Mouse (Mus musculus) macrophage (primary cell): ENCODE results near the gene Zfp846. TPM values are rescaled to one million over a fixed set of nuclear protein-coding genes. Genes with fewer than 3 reads are reported as not detected.
A peak's percentile ranks its signal among the peaks of the same experiment; 100 is the strongest.
"Not testable (repeated sequence)": the region's sequence is repeated elsewhere in the genome, so short reads cannot be mapped to it uniquely, and the experiment has no call there.

Source experiments
- H3K27ac ChIP-seq: fragments of 350-480 bp; formaldehyde crosslinking; 2 replicates; pipeline ENCODE4 v1.9.0; 2021
- H3K36me3 ChIP-seq: fragments of 350-480 bp; formaldehyde crosslinking; 2 replicates; pipeline ENCODE4 v1.9.0; 2021; ENCODE audit errors: inconsistent target
- H3K4me3 ChIP-seq: fragments of 350-480 bp; formaldehyde crosslinking; 2 replicates; pipeline ENCODE4 v1.9.0; 2021; ENCODE audit errors: inconsistent target
- H3K79me2 ChIP-seq: fragments of 350-480 bp; formaldehyde crosslinking; 2 replicates; pipeline ENCODE4 v1.9.0; 2021; ENCODE audit errors: inconsistent target
- WGBS: methylation state at CpG from one replicate; pipeline ENCODE4 v1.1.7; 2026; ENCODE audit warnings: inconsistent platforms; ENCODE audit not compliant: missing documents; 5-methylcytosine and 5-hydroxymethylcytosine counted together
- polyA plus RNA-seq: library from polyadenylated mRNA; stranded (reverse); fragments of 250-400 nt; gene quantifications from 3 replicates; pipeline ENCODE4 v1.2.4, GENCODE M21; 2018; ENCODE audit warnings: inconsistent platforms

The Zfp846 gene
- polyA plus RNA-seq, 1 experiment from 2014 or later: 7.6 TPM

DNA sequence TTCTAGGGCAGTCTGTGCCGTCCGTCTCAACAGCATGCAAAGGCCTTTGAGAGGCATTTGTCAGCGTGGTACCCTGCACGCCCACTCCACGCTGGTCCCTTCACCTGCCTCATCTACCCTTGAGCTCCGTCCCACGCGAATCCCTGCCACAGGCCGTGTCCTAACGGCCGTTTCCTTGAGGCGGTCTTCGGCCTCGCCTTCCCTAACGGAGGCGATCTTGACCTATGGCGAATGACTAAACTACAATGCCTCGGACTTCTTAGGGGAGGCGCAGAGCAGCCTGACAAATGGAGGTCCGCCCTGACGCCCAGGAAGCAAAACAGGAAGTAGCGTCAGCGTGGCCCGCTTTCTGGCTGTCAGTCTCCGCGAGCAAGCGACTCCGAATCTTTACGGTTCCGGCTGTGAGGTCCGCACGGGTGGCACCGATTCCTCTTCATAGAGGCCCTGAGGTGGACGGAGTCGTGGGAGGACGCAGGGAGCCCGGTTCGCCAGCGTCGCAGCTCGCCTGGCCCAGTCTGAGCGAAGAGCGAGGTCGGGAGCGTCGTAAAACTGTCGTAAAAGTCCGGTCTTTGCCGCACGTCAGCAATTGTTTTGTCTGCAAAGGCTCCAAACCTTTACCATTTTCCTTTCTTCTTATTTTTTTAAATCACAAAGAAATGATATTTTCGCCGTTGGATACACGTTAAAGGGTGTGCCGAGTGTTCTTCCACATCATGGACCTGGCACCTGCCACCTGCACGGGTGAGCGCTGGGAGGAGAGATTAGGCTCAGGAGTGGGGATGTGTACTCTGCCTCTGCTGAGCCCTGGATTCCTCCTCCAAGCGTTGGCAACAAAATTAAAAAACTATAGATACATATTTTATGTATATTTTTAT lies 26.2 kb downstream of the Zfp846 start:
- under 1% methylated on average over 57 of the region's 57 CpGs for WGBS

DNA sequence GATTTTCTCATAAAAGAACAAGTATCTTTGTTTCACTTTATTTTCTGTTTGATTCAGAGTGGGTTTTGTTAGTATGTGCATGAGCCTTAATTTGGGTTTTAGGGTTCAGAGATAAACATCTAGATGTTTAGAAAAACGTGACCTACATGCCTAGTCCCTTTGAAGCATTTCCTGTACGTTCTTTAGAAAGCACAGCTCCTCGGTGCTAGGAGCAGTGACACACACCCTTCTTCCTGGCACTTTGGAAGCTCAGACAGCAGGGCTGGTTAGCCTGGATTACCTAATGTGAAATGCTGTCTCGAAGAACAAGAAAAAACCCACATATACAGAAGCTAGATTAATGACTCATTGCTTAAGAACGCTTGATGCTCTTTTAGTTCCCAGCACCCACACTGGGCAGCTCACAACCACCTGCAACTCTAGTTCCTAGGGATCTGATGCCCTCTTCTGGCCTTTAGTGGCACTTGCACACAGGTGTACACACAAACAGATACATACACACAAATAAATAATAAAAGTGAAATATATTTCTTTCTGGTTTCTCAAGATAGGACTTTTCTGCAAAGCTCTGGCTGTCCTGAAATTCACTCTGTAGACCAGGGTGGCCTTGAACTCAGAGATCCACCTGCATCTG lies 28.9 kb downstream of the Zfp846 start:
- WGBS: 93% methylated on average over 5 of the region's 5 CpGs
- Histone ChIP-seq H3K36me3 (no peaks in the 10 kb centered on the region), H3K27ac (no peak overlapping the region), H3K79me2 (no peaks in the 10 kb centered on the region), H3K4me3 (no peak overlapping the region)

More for the DNA sequence above, 26.2 kb downstream of the Zfp846 start:
- Histone ChIP-seq H3K79me2 (no peaks in the 10 kb centered on the region), H3K36me3 (no peaks in the 10 kb centered on the region), H3K27ac (peak overlapping the region; percentile 93), H3K4me3 (peak overlapping the region; percentile 77)

DNA sequence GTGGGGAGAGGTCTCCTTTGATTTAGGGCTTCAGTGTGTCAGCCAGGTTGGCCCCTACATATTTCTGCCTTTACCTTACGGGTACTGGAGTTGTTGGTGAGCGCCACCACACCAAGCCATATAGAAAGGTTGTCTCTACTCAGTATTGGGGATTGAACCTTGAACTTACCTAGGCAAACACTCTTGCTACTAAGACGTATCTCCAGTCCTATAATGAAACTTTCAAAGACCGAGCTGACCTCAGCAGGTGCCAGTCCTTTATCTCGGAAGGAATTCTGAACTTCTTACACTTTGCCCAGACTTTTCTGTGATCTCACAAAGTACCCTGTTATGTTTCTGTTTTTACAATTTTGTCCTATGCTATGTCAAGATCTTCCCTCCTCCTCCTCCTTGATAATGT lies 30.9 kb downstream of the Zfp846 start:
- H3K79me2 ChIP-seq: no peaks in the 10 kb centered on the region
- 95% methylated on average over 5 of the region's 5 CpGs for WGBS
- H3K36me3 ChIP-seq: no peaks in the 10 kb centered on the region
- no peak overlapping the region for H3K27ac ChIP-seq
- no peak overlapping the region for H3K4me3 ChIP-seq

DNA sequence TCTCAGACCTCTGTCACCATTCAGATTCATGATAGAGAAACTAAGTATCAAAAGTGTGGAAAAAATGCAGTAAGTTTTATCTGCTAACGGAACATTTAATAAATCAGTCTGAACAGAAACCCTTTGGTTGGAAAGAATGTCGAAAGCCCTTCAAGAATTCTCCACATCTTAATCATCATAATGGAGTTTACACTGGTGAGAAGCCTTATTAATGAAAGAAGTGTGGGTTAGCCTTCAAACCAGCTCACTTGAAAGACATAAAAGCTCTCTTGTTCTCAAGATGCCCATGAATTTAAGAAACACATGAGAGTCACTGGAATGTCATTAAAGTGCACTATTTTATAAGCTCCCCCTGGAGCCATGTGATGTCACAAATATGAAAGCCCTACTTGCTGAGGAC lies 35.6 kb downstream of the Zfp846 start:
- no peaks in the 10 kb centered on the region for H3K36me3 ChIP-seq
- no peak overlapping the region for H3K27ac ChIP-seq
- no peaks in the 10 kb centered on the region for H3K79me2 ChIP-seq
- H3K4me3 ChIP-seq: no peak overlapping the region
- 97% methylated on average over 2 of the region's 2 CpGs for WGBS

DNA sequence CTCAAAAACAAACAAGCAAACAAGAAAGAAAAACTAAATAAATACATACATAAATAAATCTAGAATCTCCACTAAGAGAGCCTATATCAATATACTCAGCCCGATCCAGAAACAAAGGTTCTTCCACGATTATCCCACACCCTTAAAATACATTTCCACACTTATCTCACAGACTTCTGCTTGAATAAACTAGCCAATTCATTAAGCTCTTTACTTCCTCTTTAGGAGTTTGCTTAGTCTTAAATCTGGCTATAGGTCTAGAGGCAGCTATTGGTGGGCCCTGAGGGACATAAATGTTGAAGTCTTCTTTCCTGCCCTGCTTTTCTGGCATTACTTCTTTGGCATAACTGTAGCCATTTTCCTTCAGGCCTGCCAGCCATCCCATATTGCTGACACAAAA lies 50.2 kb downstream of the Zfp846 start:
- H3K4me3 ChIP-seq: no peak overlapping the region
- no peak overlapping the region for H3K27ac ChIP-seq
- H3K36me3 ChIP-seq: no peaks in the 10 kb centered on the region
- 93% methylated on average over 2 of the region's 2 CpGs for WGBS
- no peaks in the 10 kb centered on the region for H3K79me2 ChIP-seq

DNA sequence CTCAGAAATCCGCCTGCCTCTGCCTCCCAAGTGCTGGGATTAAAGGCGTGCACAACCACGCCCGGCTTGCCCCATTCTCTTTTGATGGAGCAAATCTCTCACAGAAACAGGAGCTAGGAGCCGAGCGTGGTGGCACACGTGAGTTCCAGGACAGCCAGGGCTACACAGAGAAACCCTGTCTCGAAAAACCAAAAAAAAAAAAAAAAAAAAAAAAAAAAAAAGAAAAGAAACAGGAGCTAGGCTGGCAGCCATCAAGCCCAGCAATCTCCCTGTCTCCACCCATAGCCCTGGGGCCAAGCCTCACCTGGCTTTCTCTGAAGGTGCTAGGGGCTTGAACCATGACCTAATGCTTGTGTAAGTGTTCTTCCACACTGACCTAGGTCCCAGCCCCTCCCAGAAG lies 54.6 kb downstream of the Zfp846 start:
- not testable (repeated sequence) for H3K27ac ChIP-seq, H3K4me3 ChIP-seq
- H3K36me3 ChIP-seq: peaks cover 22% of the 10 kb centered on the region; the same call in 1 of the 2 replicates
- 92% methylated on average over 7 of the region's 8 CpGs for WGBS
- peaks cover 29% of the 10 kb centered on the region for H3K79me2 ChIP-seq

DNA sequence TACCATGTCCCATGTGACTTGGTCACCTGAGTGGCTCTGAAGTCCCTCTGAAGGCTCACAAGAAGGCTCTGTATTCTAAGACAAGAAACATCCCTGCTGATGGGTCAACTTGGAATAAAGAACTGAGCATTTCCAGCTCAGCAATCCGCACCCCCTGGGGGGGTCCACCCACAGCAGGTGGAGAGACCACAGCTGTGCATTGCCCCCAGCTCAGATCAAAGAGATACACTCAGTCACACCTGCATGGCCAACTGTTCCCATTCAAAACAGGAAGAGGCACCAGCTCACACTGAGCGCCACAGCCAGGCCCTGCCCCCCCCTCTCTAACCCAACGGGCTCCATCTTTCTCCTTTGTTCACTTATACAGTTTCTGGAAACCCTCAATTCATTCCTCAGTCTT lies 55.2 kb downstream of the Zfp846 start:
- peaks cover 35% of the 10 kb centered on the region for H3K79me2 ChIP-seq
- H3K4me3 ChIP-seq: no peak overlapping the region
- H3K27ac ChIP-seq: no peak overlapping the region
- peaks cover 22% of the 10 kb centered on the region; the same call in 1 of the 2 replicates for H3K36me3 ChIP-seq
- WGBS: 65% methylated on average over 3 of the region's 3 CpGs

DNA sequence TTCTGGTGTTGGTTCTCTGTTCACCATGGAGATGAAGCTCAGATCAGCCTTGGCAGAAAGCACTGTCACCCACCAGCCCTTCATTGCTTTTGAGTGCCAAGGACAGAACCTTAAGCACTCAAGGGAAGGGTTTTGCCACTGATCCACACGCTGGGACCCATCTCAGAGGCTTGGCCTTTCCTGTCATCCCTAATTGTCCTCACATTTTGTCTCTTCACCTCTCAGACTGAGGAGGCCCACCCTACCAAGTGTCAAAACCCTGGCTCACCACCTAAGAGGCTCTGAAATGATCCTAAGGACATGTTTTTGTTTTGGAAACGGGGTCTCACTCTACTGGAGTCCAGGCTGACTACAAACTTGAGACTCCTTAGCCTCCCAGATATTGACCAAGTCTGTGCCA lies 55.7 kb downstream of the Zfp846 start:
- peaks cover 40% of the 10 kb centered on the region for H3K79me2 ChIP-seq
- H3K27ac ChIP-seq: no peak overlapping the region
- WGBS: 100% methylated on average over 2 of the region's 2 CpGs
- H3K36me3 ChIP-seq: peaks cover 22% of the 10 kb centered on the region; the same call in 1 of the 2 replicates
- no peak overlapping the region for H3K4me3 ChIP-seq

DNA sequence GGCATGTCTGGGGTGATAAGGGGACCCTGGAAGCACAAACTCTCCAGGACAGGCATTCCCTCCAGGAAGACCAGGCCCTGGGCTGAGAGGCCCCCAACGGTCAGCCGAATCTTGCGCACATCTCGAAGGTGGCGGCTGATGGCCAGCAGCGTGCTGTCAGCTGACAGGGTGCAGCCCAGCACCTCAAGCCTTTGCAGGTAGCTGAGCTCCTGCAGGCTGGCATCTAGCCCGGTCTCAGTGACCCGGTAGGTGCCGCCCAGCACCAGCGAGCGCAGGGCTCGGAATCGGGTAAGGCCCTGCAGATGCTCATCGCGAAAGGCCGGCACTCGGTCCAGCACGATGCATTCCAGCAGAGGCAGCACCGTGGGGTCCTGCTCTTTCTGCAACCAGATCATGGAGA lies 57.5 kb downstream of the Zfp846 start:
- H3K4me3 ChIP-seq: no peak overlapping the region
- H3K36me3 ChIP-seq: peaks cover 22% of the 10 kb centered on the region; the same call in 1 of the 2 replicates
- peaks cover 57% of the 10 kb centered on the region for H3K79me2 ChIP-seq
- 90% methylated on average over 14 of the region's 19 CpGs for WGBS
- H3K27ac ChIP-seq: no peak overlapping the region

DNA sequence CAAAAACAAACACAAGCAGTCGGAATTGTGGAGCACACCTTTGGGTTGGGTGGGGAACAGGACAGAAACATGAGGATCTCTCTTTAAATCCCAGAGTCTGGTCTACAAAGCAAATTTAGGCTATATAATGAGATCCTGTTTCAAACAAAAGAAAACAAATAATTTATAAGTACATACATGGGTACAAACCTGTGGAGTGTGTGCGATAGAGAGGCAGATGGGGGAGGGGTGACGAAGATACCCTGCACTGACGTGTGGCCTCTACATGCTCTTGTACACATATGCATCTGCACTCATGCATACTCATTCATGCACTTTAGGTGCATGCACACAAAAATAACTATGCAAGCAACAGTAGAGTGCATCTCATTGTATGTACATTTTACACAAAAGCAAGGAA lies 58.4 kb downstream of the Zfp846 start:
- Histone ChIP-seq H3K79me2 (peaks cover 67% of the 10 kb centered on the region), H3K36me3 (peaks cover 22% of the 10 kb centered on the region; the same call in 1 of the 2 replicates), H3K4me3 (no peak overlapping the region), H3K27ac (no peak overlapping the region)
- WGBS: 98% methylated on average over 4 of the region's 4 CpGs

DNA sequence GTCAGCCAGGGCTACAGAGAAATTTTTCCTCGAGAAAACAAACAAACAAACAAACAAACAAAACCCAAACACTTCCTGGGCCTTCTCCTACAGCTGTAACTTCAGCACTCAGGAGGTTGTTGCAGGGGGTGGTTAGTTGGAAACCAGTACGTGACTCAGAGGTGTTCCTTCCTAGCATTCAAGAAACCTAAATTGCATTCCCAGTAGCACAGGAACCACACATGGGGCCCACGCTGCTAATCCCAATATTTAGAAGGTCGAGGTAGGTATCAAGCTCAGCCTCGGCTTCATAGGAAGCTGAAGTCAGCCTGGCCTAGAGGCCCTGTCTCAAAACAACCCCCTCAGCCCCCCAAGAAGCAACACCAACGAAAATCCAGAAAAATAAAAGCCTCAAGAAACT lies 60.4 kb downstream of the Zfp846 start:
- peaks cover 22% of the 10 kb centered on the region; the same call in 1 of the 2 replicates for H3K36me3 ChIP-seq
- WGBS: 72% methylated on average over 6 of the region's 6 CpGs
- H3K27ac ChIP-seq: no peak overlapping the region
- H3K79me2 ChIP-seq: peaks cover 86% of the 10 kb centered on the region
- peak overlapping the region; percentile 100 for H3K4me3 ChIP-seq

DNA sequence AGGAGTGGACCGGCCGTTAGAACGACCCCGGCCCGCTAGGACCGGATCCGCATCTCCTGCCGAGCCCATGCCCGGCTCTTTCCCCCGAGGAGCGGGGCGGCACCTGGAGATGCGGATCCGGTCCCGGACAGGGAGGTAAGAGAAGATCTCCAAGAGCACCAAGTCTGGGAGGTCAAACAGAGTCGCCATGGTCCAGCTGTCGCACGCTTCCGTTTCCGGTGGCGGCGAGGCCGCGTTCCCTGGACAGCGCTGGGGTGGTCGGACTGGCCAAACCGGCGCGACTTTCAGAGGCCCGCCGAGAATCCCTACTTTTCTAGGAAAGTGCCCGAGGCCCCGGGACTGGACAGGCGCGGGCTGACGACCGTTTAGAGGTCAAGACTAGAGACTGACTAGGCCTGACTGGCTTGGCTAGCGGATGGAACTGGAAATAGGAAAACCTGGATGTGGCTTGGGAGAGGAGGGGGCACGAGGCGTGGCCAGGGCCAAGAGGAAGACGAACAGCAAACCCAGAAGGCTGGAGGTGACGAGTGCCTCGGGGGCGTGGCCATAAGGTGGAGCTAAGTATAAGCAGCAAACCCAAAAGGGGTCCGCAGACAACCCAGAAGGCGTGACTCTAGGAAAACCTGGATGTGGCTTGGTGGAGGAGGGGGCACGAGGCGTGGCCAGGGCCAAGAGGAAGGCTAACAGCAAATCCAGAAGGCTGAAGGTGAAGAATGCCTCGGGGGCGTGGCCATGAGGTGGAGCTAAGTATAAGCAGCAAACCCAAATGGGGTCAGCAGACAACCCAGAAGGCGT lies 61.2 kb downstream of the Zfp846 start, which contains the start of gene Ubl5:
Gene Ubl5 (plus strand): TSS at position 778 of the 795 bp plus-strand sequence.
- Histone ChIP-seq H3K4me3 (peak within 1 kb of the TSS; percentile 100), H3K36me3 (peaks cover 28% of the 10 kb centered on the region; the same call in 1 of the 2 replicates), H3K79me2 (peaks cover 91% of the 10 kb centered on the region), H3K27ac (peak within 1 kb of the TSS; percentile 83)
- WGBS: 9% methylated on average over 51 of the region's 51 CpGs

DNA sequence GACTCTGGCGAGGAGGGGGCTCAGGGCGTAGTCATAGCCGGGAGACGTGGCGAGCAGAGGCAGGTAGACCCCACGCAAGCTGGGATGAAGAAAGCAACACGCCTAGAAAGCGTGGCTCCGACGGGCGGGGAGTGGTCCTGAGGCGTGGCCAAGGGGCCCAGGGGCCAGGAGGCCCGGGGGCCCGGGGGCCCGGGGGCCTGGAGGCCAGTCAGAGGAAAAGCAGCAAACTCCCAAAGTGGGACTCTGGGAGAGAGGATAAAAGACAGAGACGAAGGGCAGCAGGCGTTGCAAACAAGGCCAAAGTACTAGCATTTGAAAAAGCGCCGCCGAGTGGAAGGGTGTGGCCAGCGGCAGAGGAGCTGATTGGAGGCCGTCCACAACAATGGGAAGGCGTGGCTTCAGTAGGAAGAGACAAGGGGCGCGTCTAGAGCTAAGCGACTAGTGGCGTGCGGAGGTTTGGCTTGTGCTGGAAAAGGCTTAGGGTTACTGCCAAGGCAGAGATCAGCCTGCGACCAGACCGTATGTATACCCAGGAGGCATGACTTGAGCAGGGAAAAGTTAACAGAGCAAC lies 61.9 kb downstream of the Zfp846 start:
- H3K36me3 ChIP-seq: peaks cover 24% of the 10 kb centered on the region; the same call in 1 of the 2 replicates
- peaks cover 88% of the 10 kb centered on the region for H3K79me2 ChIP-seq
- H3K4me3 ChIP-seq: peak overlapping the region; percentile 100
- peak overlapping the region; percentile 83 for H3K27ac ChIP-seq
- under 1% methylated on average over 28 of the region's 30 CpGs for WGBS

DNA sequence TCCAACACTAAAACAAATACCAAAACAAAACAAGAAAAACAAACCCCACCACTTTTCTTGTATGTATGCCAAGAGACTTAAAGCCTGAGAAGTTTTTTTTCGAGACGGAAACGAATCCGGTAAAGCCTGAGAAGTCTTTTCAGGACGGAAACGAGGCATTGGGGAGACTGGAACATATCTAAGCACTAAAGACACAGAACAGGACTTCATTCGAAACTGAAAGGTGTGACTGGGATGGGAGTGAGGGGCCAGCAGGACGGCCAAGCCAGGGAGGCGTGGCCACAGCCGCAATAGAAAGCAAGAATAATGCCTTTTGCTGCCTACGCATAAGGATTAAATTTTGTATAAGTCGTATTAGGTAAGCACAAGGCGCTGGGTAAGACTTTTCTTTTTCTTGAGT lies 62.7 kb downstream of the Zfp846 start:
- H3K36me3 ChIP-seq: peaks cover 19% of the 10 kb centered on the region; the same call in 1 of the 2 replicates
- 1% methylated on average over 13 of the region's 13 CpGs for WGBS
- peak overlapping the region; percentile 100 for H3K4me3 ChIP-seq
- H3K27ac ChIP-seq: peak overlapping the region; percentile 83
- H3K79me2 ChIP-seq: peaks cover 80% of the 10 kb centered on the region
